Mouse (Mus musculus) embryonic fibroblast, embryonic 13.5 days (primary cell): ENCODE results near the gene Gpr55.

Experiments
- CTCF ChIP-seq: IDR thresholded peaks from 2 replicates; pipeline ENCODE4 v1.5.1; 2011; ENCODE audit warnings: mild to moderate bottlenecking, control low read depth, low read length, moderate library complexity, borderline replicate concordance; ENCODE audit not compliant: insufficient read depth
- POLR2A ChIP-seq: IDR thresholded peaks from 2 replicates; pipeline ENCODE4 v1.6.1; 2011; ENCODE audit warnings: low read depth, mild to moderate bottlenecking, control low read depth, low read length, moderate library complexity

DNA sequence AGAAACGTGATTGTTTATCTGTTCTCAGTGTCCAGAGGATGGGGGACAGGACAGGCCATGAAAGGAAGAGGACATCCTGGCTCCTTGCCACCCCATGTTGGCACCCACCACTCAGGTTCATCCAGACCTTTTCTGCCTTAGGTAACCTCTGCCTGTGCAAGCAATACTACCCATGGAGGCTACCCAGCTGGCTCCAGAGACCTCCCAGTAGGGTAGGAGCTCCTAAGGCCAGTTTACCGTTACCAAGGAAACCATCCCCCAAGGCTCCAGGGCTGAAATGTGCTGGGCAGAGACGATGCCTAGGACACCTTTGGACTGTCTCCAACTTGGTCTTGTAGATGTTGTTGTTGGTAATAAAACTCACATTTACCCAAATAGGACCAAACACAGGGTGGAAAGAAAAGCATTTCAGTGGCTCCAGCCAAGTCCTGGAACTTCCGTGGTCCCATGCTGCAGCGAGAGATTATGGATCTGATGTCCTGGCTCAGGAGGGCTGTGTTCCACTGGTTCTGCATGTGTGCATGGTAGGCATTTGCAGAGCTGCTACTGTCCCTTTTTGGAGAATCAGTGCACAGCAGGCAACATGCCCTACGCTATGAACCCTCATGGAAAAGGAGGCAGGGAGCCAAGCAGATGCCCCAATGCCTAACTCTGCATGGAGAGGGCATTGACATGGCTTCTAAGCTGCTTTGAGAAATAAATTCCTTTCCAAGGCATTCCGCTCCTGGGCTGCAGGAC is 38.5 kb downstream of the Gpr55 start:
- TF ChIP-seq CTCF (no peak), POLR2A (no peak)
